Mouse (Mus musculus): Measurements from ENCODE around the gene Itpr1.

Itpr1 gene

GRCm38 (mm10) chr6:108512097-108512496 lies 299.2 kb downstream of the Itpr1 start:
- peak; percentile 40 for DNase-seq (ENCODE audit: low read depth, low spot score)

DNA sequence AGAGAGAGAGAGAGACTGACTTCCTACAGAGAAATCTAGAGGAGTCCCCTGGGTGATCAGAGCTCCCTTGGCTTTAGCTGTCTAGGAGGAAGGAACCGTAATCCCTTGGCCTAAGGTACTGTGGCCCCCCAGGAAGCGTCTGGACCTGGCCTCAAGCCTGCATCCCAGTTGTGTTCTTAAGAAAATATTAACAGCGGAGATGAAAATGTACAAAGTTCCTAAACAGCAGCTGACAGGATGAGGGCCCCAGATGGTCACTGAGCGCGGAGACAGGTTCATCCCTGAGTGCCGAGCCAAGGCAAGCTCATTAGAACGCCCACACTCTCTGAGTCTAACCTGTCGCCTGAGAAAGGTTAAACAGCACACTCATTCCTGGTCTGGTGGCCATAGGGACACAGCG lies 300.1 kb downstream of the Itpr1 start:
- DNase-seq (ENCODE audit: low read depth, low spot score): no peak

- no peak for DNase-seq (ENCODE audit: low read depth, low spot score)
These were observed 303.4 kb downstream of the Itpr1 start for GRCm38 (mm10) chr6:108516248-108516647.

DNA sequence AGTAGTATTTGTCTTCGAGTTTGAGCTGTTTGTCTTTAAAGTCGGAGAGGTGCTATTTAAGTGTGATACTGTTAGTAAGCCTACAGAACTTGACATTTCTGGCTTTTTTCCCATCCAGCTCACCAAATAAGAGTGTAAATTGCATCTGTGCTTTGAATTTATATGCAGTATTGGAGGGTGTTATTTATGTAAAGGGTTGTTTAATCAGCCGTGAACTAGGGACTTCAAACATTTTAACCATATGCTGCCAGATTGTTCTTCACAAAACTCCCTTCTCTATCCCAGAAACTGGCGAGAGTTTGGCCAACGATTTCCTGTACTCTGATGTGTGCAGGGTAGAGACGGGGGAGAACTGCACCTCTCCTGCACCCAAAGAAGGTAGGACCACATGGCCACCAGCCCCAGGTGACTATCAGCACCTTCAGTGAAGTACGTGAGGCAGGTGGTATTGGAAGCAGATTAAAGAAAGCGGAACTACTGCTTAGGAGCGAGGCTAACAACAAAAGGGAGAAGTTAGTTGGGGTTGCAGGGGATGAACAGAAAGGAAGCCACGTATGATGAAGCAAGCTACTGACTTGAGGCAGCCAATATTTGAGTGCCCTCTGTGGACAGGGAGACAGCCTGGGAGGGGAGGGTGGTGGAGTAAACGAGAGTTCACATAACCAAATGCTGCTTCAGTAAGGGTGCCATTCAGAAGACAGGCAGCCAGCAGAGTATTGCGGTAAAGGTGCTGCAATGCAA lies 304.5 kb downstream of the Itpr1 start:
- DNase-seq (ENCODE audit: low read depth, low spot score): no peak

GRCm38 (mm10) chr6:108517986-108518385 lies 305.1 kb downstream of the Itpr1 start:
- no peak for DNase-seq (ENCODE audit: low read depth, low spot score)

GRCm38 (mm10) chr6:108518552-108518951 lies 305.7 kb downstream of the Itpr1 start:
- DNase-seq (ENCODE audit: low read depth, low spot score): no peak

DNA sequence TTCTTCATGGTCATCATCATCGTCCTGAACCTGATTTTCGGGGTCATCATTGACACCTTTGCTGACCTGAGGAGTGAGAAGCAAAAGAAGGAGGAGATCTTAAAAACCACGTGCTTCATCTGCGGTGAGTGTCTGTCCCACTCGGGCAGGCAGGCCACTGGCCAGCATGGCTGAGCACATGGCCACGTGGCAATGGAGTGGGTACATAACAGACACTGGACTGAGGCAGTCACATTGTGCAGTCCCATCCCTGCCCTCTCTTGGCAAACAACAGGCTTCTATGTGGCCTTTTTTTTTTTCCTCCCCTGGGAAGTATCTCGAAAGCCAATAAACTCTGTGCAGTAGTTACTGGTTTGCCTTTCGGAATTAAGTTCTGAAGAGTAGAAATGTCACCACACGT lies 306.4 kb downstream of the Itpr1 start:
- DNase-seq (ENCODE audit: low read depth, low spot score): no peak

DNA sequence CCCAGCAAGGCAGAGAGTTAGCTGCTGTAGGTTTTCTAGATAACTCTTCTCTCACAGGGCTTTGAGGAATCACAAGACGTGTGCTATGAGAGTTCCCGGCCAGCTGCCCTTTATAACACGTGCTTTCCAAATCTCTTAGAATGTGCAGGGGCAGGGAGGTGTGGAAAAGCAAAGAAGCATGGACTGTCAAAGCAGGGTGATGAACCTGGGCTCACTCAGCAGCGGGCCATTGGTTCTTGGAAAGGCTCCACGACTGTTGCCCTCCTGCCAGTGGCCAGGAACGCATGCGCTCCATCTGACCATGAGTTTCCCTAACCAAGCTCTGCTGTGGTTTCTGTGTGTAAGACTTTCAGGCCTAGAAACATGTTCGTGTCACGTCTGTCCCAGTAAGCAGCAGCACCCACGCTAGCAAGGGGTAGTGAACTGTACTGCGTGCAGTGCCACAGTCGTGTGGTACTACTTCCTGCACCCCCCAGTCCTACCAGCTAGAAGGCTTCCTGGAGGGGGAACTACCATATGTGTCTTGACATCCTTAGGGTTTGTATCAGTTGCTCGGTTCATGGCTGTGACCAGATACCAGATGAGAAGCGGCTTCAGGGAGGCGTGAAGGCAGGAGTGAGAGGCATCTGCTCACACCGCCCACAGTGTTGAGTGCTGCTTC lies 311.2 kb downstream of the Itpr1 start:
- no peak for DNase-seq (ENCODE audit: low read depth, low spot score)

DNA sequence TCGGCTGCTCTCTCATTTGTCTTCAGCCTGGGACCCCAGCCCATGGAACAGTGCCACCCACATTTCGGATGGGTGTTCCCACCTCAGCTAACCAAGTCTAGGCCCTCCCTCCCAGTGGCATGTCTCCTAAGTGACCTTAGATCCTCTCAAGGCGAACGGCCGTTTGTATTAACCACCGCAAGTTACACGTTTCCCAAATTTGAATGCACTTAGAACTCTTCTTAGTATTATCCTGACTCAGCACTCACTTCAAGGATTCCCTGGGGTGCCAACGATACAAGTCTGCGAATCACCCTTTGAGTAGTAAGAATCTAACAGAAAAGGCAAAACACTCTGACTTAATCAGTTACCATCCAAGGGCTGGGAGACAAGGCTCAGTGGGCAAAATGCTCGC lies 311.7 kb downstream of the Itpr1 start:
- no peak for DNase-seq (ENCODE audit: low read depth, low spot score)

DNA sequence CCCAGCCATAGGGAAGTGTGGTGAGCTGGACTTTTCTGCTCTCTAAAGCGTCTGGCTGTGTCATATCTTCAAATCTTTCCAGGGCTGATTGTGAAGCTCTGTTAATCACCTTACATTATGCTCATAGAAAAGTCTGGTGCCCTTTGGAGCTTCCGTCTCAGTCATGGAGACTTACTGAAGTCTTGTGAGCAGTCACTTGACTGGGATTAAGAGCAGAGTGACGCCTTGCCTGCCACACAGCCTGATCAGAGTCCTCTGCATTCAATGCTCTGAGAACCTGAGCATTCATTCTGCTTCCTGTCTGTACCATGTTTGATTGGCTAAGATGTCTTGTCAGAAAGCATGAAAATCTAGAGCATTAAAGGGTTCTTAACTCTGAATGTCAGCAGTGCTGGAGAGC lies 314.7 kb downstream of the Itpr1 start:
- DNase-seq (ENCODE audit: low read depth, low spot score): no peak

DNA sequence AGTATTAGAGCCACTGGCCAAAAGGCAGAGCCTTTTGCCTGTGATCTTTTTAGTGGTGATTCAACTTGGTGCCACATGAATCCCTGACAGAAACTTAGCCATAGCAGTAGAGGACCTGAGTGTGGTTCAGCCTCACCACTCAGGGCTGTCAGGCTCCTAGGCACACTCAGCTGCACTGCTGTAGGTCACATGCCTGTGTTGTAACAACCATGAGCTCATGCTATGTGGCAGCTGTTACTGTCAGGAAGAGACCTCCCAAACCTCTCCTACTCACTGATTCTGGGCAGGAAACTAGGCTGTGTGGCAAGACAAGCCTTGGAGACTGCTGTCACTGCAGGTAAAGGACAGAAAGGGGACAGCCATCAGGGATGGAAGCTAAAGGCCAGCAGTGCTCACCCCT lies 315.1 kb downstream of the Itpr1 start:
- DNase-seq (ENCODE audit: low read depth, low spot score): no peak

- DNase-seq (ENCODE audit: low read depth, low spot score): no peak
These were observed 316.3 kb downstream of the Itpr1 start for GRCm38 (mm10) chr6:108529150-108529549.

- peak; percentile 55 for DNase-seq (ENCODE audit: low read depth, low spot score)
These were observed 318.0 kb downstream of the Itpr1 start for GRCm38 (mm10) chr6:108530781-108531323.

DNA sequence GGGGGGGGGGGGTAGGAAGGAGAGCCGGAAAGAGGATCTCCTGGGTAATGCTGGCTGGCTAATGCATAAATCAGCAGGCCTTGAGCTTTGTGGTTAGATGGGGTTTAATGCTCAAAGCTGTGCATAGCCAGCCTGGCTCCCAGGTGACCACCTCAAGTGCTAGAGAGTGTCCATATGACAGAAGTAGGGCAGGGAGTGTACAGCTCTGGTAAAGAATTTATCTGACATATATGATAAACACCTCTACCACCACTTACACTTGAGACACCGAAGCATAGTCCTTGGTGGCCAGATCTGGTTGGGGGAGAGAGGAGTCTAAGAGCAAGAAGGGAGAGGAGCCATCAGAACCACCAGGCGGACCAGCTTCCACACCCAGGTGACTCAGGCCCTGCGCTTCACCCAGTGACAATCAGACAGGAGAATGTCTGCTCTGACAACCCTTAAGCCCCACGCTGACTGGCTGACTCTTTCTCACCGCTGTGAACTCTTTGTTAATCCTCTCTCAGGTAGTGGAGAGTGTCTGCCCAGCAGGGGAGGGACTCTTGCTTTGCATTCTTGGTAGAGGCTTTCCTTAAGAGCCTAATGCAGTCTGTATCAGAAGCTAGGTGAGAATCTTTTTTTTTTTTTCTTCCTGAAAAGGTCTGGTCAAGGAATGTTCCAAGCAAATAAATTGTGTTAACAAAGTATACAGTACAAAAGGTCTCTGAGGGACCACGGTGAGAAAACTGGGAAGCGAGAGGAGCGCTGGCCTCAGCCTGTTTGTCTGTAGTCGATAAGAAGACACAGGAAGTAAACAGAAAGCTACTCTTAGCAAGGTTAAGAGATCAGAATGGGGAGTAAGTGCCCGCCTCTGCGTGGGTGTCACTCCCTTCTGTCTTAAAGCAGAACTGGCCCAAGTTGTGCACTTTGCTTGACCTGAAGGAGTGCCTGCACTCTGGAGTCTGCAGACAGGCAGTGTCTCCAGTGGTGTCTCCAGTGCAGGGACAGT lies 318.7 kb downstream of the Itpr1 start:
- peak; percentile 67 for DNase-seq (ENCODE audit: low read depth, low spot score)

- DNase-seq (ENCODE audit: low read depth, low spot score): no peak
These were observed 319.7 kb downstream of the Itpr1 start for GRCm38 (mm10) chr6:108532486-108533179.

DNA sequence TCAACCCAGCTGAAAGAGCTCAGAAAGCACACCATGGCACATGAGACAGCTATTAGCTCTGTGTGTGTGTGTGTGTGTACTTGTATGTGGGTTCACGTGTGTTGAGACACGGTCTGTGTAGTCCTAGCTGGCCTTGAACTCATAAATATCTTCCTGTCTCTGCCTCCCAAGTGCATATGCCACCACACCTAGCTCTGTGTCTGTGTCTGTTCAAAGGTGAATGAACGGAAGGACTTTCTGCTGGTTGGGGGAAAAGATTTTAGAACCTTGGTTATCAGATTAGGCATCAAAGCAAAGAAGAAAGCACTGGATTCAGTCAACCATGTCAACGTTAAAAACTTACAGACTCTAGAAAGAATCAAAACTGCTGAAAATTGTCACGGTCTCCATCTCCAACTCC lies 321.2 kb downstream of the Itpr1 start:
- no peak for DNase-seq (ENCODE audit: low read depth, low spot score)

GRCm38 (mm10) chr6:108534596-108534995 lies 321.7 kb downstream of the Itpr1 start:
- peak; percentile 39 for DNase-seq (ENCODE audit: low read depth, low spot score)

DNA sequence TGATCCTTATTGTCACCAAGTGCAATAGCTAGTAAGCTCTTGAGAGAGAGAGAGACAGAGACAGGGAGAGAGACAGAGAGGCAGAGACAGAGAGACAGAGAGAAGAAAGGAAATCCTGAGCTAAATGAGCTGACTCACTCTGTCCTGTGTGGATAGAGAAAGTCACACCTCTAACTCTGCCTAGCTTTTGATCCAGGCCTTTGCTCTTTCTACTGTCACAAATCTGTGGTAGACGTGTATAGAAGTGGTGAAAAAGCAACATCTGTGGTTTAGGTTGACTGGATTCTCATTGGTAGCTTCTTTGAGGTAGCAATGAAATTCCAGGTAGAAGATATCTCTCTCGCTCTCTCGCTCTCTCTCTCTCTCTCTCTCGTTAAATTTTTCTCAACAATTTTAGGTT lies 322.4 kb downstream of the Itpr1 start:
- DNase-seq (ENCODE audit: low read depth, low spot score): no peak

- DNase-seq (ENCODE audit: low read depth, low spot score): no peak
These were observed 323.8 kb downstream of the Itpr1 start for GRCm38 (mm10) chr6:108536546-108537317.

DNA sequence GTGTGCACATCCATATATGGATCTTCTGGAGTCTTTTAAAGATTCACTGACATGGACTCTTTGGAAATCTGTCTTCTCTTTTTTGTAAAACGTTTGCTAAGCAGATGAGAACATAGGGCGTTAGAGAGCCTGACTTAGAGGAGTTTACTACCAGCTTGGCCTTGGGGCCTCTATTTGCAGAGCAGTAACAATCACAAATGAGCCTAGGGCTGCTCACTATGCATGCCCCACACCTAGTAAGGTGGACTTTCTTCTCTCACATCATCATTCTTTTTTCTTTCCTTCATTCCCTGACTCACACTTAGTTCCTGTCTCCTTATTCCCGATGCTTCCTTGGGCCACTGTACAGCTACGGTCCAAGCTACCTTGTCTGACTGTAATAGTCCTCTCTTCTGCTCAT lies 325.5 kb downstream of the Itpr1 start:
- DNase-seq (ENCODE audit: low read depth, low spot score): no peak

DNA sequence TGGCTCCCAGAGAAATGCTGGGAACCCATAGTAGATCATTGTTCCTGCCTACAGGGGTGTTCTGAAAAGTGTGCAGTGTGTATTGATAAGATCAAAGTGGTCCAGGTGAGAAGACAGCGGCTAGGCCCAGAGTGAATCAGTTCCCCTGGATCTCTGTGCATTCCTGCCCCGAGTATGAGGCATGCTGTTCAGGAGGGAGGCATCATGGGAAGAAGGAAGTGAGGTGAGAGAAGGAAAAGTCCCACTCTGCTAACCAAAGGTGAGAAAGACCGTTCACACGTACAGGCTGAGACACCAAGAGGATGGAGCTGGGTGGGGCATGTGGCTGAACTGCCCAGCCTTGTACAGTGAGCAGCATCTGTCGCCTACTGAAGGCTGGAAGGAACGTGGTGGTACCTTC lies 327.5 kb downstream of the Itpr1 start:
- DNase-seq (ENCODE audit: low read depth, low spot score): no peak
